Mouse (Mus musculus): Measurements from ENCODE around the gene 2210016L21Rik. TPM values are rescaled to one million over a fixed set of nuclear protein-coding genes. Genes with fewer than 3 reads are reported as not detected.

Gene 2210016L21Rik
- total and polyA plus RNA-seq, 3 experiments = 16.2 to 46.1 TPM; not detected in 1

GRCm38 (mm10) chr5:114931626-114932025 lies 10.3 kb upstream of the 2210016L21Rik start:
- peaks cover 0 to 7% of the 10 kb centered on the region in 2 experiments; a peak in 2 of 4 replicates for H3K36me3 ChIP-seq (ENCODE audit: control insufficient read depth in 1 of 2, insufficient read depth in 2 of 2, low read length in 2 of 2)
- no peaks in the 10 kb centered on the region for H3K79me2 ChIP-seq (ENCODE audit: control insufficient read depth, insufficient read depth, low read length, poor library complexity)
- no peak overlapping the region for H3K9ac ChIP-seq (ENCODE audit: control insufficient read depth, low read depth, low read length, poor library complexity, severe bottlenecking)
- TF ChIP-seq ZNF384 (IDR thresholded peaks at IDR 0.05; ENCODE audit: low read depth, low read length) = no peak
- no peak for TF ChIP-seq CTCF (IDR thresholded peaks at IDR 0.05 in 2 of 3, conservative IDR thresholded peaks at IDR 0.05 in 1 of 3; ENCODE audit: control insufficient read depth in 1 of 3, insufficient read depth in 1 of 3, low read depth in 2 of 3, low read length in 3 of 3, poor library complexity in 1 of 3, severe bottlenecking in 1 of 3)
- DNase-seq (ENCODE audit: low read depth, low spot score) = no peak
- H3K27ac ChIP-seq (ENCODE audit: control insufficient read depth, low read depth, low read length) = no peak overlapping the region
- peaks cover 4 to 12% of the 10 kb centered on the region in 2 experiments; a peak in 3 of 4 replicates for H3K4me1 ChIP-seq (ENCODE audit: control insufficient read depth in 1 of 2, insufficient read depth in 2 of 2, low read length in 2 of 2)
- no peak overlapping the region for H3K4me3 ChIP-seq (ENCODE audit: control insufficient read depth in 1 of 2, insufficient read depth in 1 of 2, low read depth in 2 of 2, low read length in 2 of 2)
- no peaks in the 10 kb centered on the region for H3K27me3 ChIP-seq (ENCODE audit: control insufficient read depth in 1 of 2, insufficient read depth in 2 of 2, low read length in 2 of 2)
- no peaks in the 10 kb centered on the region for H3K9me3 ChIP-seq (replicated peaks; ENCODE audit: insufficient read depth, low read length)

GRCm38 (mm10) chr5:114933206-114933605 lies 8.8 kb upstream of the 2210016L21Rik start:
- Histone ChIP-seq H3K36me3 (ENCODE audit: control insufficient read depth in 1 of 2, insufficient read depth in 2 of 2, low read length in 2 of 2) (no peaks in the 10 kb centered on the region), H3K79me2 (ENCODE audit: control insufficient read depth, insufficient read depth, low read length, poor library complexity) (no peaks in the 10 kb centered on the region), H3K27ac (ENCODE audit: control insufficient read depth, low read depth, low read length) (no peak overlapping the region), H3K9me3 (replicated peaks; ENCODE audit: insufficient read depth, low read length) (no peaks in the 10 kb centered on the region), H3K27me3 (ENCODE audit: control insufficient read depth in 1 of 2, insufficient read depth in 2 of 2, low read length in 2 of 2) (no peaks in the 10 kb centered on the region), H3K4me1 (ENCODE audit: control insufficient read depth in 1 of 2, insufficient read depth in 2 of 2, low read length in 2 of 2) (no peaks in the 10 kb centered on the region), H3K4me3 (ENCODE audit: control insufficient read depth in 1 of 2, insufficient read depth in 1 of 2, low read depth in 2 of 2, low read length in 2 of 2) (no peak overlapping the region), H3K9ac (ENCODE audit: control insufficient read depth, low read depth, low read length, poor library complexity, severe bottlenecking) (no peak overlapping the region)
- no peak for DNase-seq (ENCODE audit: low read depth, low spot score)
- no peak for TF ChIP-seq JUND (IDR thresholded peaks at IDR 0.05; ENCODE audit: low read depth, low read length)
- TF ChIP-seq HCFC1 (IDR thresholded peaks at IDR 0.05; ENCODE audit: low read depth, low read length) = no peak
- TF ChIP-seq MYB (IDR thresholded peaks at IDR 0.05; ENCODE audit: low read depth, low read length) = no peak
- TF ChIP-seq MXI1 (IDR thresholded peaks at IDR 0.05; ENCODE audit: low read depth, low read length) = no peak
- TF ChIP-seq POLR2A (IDR thresholded peaks at IDR 0.05; ENCODE audit: control insufficient read depth in 1 of 2, insufficient read depth in 1 of 2, low read depth in 1 of 2, low read length in 2 of 2, poor library complexity in 1 of 2) = no peak
- TF ChIP-seq POLR2AphosphoS5 (IDR thresholded peaks at IDR 0.05; ENCODE audit: borderline replicate concordance, low read depth, low read length) = no peak
- TF ChIP-seq ZC3H11A (IDR thresholded peaks at IDR 0.05; ENCODE audit: low read depth, low read length) = no peak
- TF ChIP-seq UBTF (IDR thresholded peaks at IDR 0.05; ENCODE audit: borderline replicate concordance, insufficient read depth, low read depth, low read length) = no peak
- TF ChIP-seq MAX (IDR thresholded peaks at IDR 0.05; ENCODE audit: low read length) = no peak
- TF ChIP-seq ETS1 (IDR thresholded peaks at IDR 0.05; ENCODE audit: low read depth, low read length) = no peak
- TF ChIP-seq E2F4 (IDR thresholded peaks at IDR 0.05; ENCODE audit: borderline replicate concordance, low read depth, low read length) = no peak
- TF ChIP-seq MAZ (IDR thresholded peaks at IDR 0.05; ENCODE audit: low read depth, low read length) = no peak
- no peak for TF ChIP-seq RCOR1 (IDR thresholded peaks at IDR 0.05; ENCODE audit: low read depth, low read length)
- TF ChIP-seq USF2 (IDR thresholded peaks at IDR 0.05; ENCODE audit: borderline replicate concordance in 1 of 2, insufficient read depth in 1 of 2, low read depth in 1 of 2, low read length in 2 of 2) = no peak

All from MEL (cell line).